Mouse (Mus musculus) heart, embryonic 11.5 days (tissue): Measurements from ENCODE around the gene Gm8068. TPM values are rescaled to one million over a fixed set of nuclear protein-coding genes. Genes with fewer than 3 reads are reported as not detected.
"Not testable (repeated sequence)": the region's sequence is repeated elsewhere in the genome, so short reads cannot be mapped to it uniquely, and the experiment has no call there.

Source experiments
- ATAC-seq: fragments of 200-750 bp; cut with Nextera tagmentation; replicated peaks from 2 replicates; pipeline ENCODE4 v1.8.0; 2017; ENCODE audit warnings: moderate library complexity; ENCODE audit not compliant: insufficient number of reproducible peaks, low FRiP score, low TSS enrichment
- H3K27ac ChIP-seq: fragments of 300-500 bp; sonication (generic); 2 replicates; pipeline ENCODE4 v1.5.1; 2014; ENCODE audit warnings: mild to moderate bottlenecking, low read depth, low read length
- H3K27me3 ChIP-seq: fragments of 300-500 bp; sonication (generic); 2 replicates; pipeline ENCODE4 v1.6.1; 2014; ENCODE audit warnings: mild to moderate bottlenecking, low read length, mixed read lengths; ENCODE audit not compliant: control insufficient read depth, insufficient read depth
- H3K36me3 ChIP-seq: fragments of 300-500 bp; sonication (generic); 2 replicates; pipeline ENCODE4 v1.6.1; 2014; ENCODE audit warnings: mild to moderate bottlenecking, low read length, moderate library complexity, mixed read lengths; ENCODE audit not compliant: control insufficient read depth, insufficient read depth
- H3K4me1 ChIP-seq: fragments of 300-500 bp; sonication (generic); 2 replicates; pipeline ENCODE4 v1.6.1; 2014; ENCODE audit warnings: low read length; ENCODE audit not compliant: control insufficient read depth, insufficient read depth
- H3K4me2 ChIP-seq: fragments of 300-500 bp; sonication (generic); 2 replicates; pipeline ENCODE4 v1.6.1; 2014; ENCODE audit warnings: mild to moderate bottlenecking, moderate library complexity
- H3K4me3 ChIP-seq: fragments of 300-500 bp; sonication (generic); 2 replicates; pipeline ENCODE4 v1.5.1; 2014; ENCODE audit warnings: low read depth, low read length
- H3K9ac ChIP-seq: fragments of 300-500 bp; sonication (generic); 2 replicates; pipeline ENCODE4 v1.6.1; 2014; ENCODE audit warnings: mild to moderate bottlenecking, low read depth, low read length, moderate library complexity
- H3K9me3 ChIP-seq: fragments of 300-500 bp; sonication (generic); replicated peaks from 2 replicates; pipeline ENCODE4 v1.6.1; 2016; ENCODE audit warnings: low read length; ENCODE audit not compliant: control insufficient read depth
- WGBS: fragments of 180-500 bp; shearing (Covaris S2); extraction: QIAGEN DNeasy Blood & Tissue Kit; methylation state at CpG from one replicate; pipeline ENCODE4 v1.1.7; 2014; ENCODE audit not compliant: insufficient replicate concordance; 5-methylcytosine and 5-hydroxymethylcytosine counted together
- polyA plus RNA-seq: library from polyadenylated mRNA; unstranded; fragments of >200 nt; fragmentation: Nextera tagmentation; extraction: Ambion mirVana; gene quantifications from 2 replicates; pipeline ENCODE4 v1.2.1, GENCODE M21; 2014

Gm8068 gene
- not detected in 2 replicates for polyA plus RNA-seq

GRCm38 (mm10) chr14:41701785-41702184 is at the start of gene Gm8068:
Gene Gm8068 (minus strand): TSS chr14:41701885.
- no CpG with 5 or more reads among the region's 3 CpGs for WGBS
- not testable (repeated sequence) for H3K4me3 ChIP-seq, H3K9me3 ChIP-seq, ATAC-seq, H3K27ac ChIP-seq, H3K27me3 ChIP-seq, H3K4me2 ChIP-seq, H3K4me1 ChIP-seq, H3K9ac ChIP-seq, H3K36me3 ChIP-seq

GRCm38 (mm10) chr14:41750514-41750913 is 48.8 kb upstream of the Gm8068 start, which contains the start of gene Gm7929:
Gene Gm7929 (minus strand): TSS chr14:41750614.
- not testable (repeated sequence) for H3K4me3 ChIP-seq, H3K36me3 ChIP-seq, H3K27ac ChIP-seq, H3K9me3 ChIP-seq, H3K4me1 ChIP-seq, H3K4me2 ChIP-seq, H3K27me3 ChIP-seq, ATAC-seq, H3K9ac ChIP-seq
- WGBS: 80% methylated on average over 1 of the region's 1 CpGs

- not testable (repeated sequence) for H3K27ac ChIP-seq, H3K9me3 ChIP-seq, H3K4me2 ChIP-seq, H3K27me3 ChIP-seq, H3K36me3 ChIP-seq, ATAC-seq, H3K9ac ChIP-seq, H3K4me3 ChIP-seq, H3K4me1 ChIP-seq
- WGBS: 61% methylated on average over 15 of the region's 17 CpGs
Observed at GRCm38 (mm10) chr14:41723437-41723836, 21.8 kb upstream of the Gm8068 start.

- H3K9me3 ChIP-seq, ATAC-seq, H3K9ac ChIP-seq, H3K36me3 ChIP-seq, H3K4me2 ChIP-seq, H3K27me3 ChIP-seq, H3K27ac ChIP-seq, H3K4me1 ChIP-seq, H3K4me3 ChIP-seq: not testable (repeated sequence)
- 73% methylated on average over 1 of the region's 1 CpGs for WGBS
Observed at GRCm38 (mm10) chr14:41717180-41717579, 15.5 kb upstream of the Gm8068 start.

- H3K27me3 ChIP-seq, H3K36me3 ChIP-seq, H3K9me3 ChIP-seq, H3K4me1 ChIP-seq, ATAC-seq, H3K27ac ChIP-seq, H3K4me2 ChIP-seq, H3K4me3 ChIP-seq, H3K9ac ChIP-seq: not testable (repeated sequence)
- 79% methylated on average over 2 of the region's 2 CpGs for WGBS
Observed at GRCm38 (mm10) chr14:41648176-41648575, 53.5 kb downstream of the Gm8068 start.

Other genes with a start within 250 kb of the Gm8068 start
- not detected in 2 replicates for gene Gm7954, start 248.4 kb downstream of the Gm8068 start, polyA plus RNA-seq
- not detected in 2 replicates for gene Gm3486, start 212.4 kb downstream of the Gm8068 start, polyA plus RNA-seq
- gene Gm7970, start 146.3 kb downstream of the Gm8068 start, polyA plus RNA-seq: not detected in 2 replicates
- gene 1700049E17Rik2, start 128.7 kb downstream of the Gm8068 start, polyA plus RNA-seq: not detected in 2 replicates
- not detected in 2 replicates for gene Gm3072, start 77.3 kb downstream of the Gm8068 start, polyA plus RNA-seq
- not detected in 2 replicates for gene Gm3676, start 55.4 kb downstream of the Gm8068 start, polyA plus RNA-seq
- gene Gm7929, start 48.7 kb upstream of the Gm8068 start, polyA plus RNA-seq: not detected in 2 replicates
- gene Gm47189, start 70.6 kb upstream of the Gm8068 start, polyA plus RNA-seq: not detected in 2 replicates
- gene Gm7980, start 205.4 kb upstream of the Gm8068 start, polyA plus RNA-seq: not detected in 2 replicates
- gene 1700049E17Rik1, start 223.1 kb upstream of the Gm8068 start, polyA plus RNA-seq: not detected in 2 replicates
- gene 1700024B05Rik, start 242.1 kb upstream of the Gm8068 start, polyA plus RNA-seq: not detected in 2 replicates